Mouse (Mus musculus) lung, postnatal 0 days (tissue): ENCODE data around the gene 2010109A12Rik. TPM values are rescaled to one million over a fixed set of nuclear protein-coding genes. Genes with fewer than 3 reads are reported as not detected.

Experiments
- ATAC-seq: fragments of 200-750 bp; cut with Nextera tagmentation; 2 replicates; pipeline ENCODE4 v1.8.0; 2017; ENCODE audit warnings: moderate library complexity
- DNase-seq: peaks from one replicate; pipeline ENCODE4 v3.0.0-alpha.2; 2016; ENCODE audit warnings: low spot score
- H3K27ac ChIP-seq: fragments of 300-500 bp; sonication (generic); 2 replicates; pipeline ENCODE4 v1.5.1; 2014; ENCODE audit warnings: antibody characterized with exemption, mild to moderate bottlenecking, low read length, mixed read lengths
- H3K27me3 ChIP-seq: fragments of 300-500 bp; sonication (generic); replicated peaks from 2 replicates; pipeline ENCODE4 v1.6.1; 2014; ENCODE audit warnings: low read length, mixed read lengths; ENCODE audit not compliant: insufficient read depth
- H3K36me3 ChIP-seq: fragments of 300-500 bp; sonication (generic); 2 replicates; pipeline ENCODE4 v1.6.1; 2014; ENCODE audit warnings: low read length, mixed read lengths; ENCODE audit not compliant: insufficient read depth
- H3K4me1 ChIP-seq: fragments of 300-500 bp; sonication (generic); 2 replicates; pipeline ENCODE4 v1.6.1; 2014; ENCODE audit warnings: antibody characterized with exemption, low read depth, low read length, mixed read lengths; ENCODE audit not compliant: insufficient read depth
- H3K4me2 ChIP-seq: fragments of 300-500 bp; sonication (generic); replicated peaks from 2 replicates; pipeline ENCODE4 v1.6.1; 2014; ENCODE audit warnings: low read depth, mild to moderate bottlenecking, low read length, moderate library complexity, mixed read lengths
- H3K4me3 ChIP-seq: fragments of 300-500 bp; sonication (generic); 2 replicates; pipeline ENCODE4 v1.5.1; 2014; ENCODE audit warnings: low read depth, low read length
- H3K9ac ChIP-seq: fragments of 300-500 bp; sonication (generic); replicated peaks from 2 replicates; pipeline ENCODE4 v1.6.1; 2014; ENCODE audit warnings: low read depth, mild to moderate bottlenecking
- H3K9me3 ChIP-seq: fragments of 300-500 bp; sonication (generic); 2 replicates; pipeline ENCODE4 v1.6.1; 2016; ENCODE audit warnings: low read length, mixed read lengths
- CTCF ChIP-seq: IDR thresholded peaks from 2 replicates; pipeline ENCODE4 v1.5.1; 2016; ENCODE audit warnings: antibody characterized with exemption, mild to moderate bottlenecking
- EP300 ChIP-seq: IDR thresholded peaks from 2 replicates; pipeline ENCODE4 v1.6.1; 2016; ENCODE audit warnings: antibody characterized with exemption, mild to moderate bottlenecking, control low read depth
- WGBS: fragments of 180-500 bp; shearing (Covaris S2); extraction: QIAGEN DNeasy Blood & Tissue Kit; methylation state at CpG from one replicate; pipeline ENCODE4 v1.1.7; 2014; 5-methylcytosine and 5-hydroxymethylcytosine counted together
- polyA plus RNA-seq: library from polyadenylated mRNA; unstranded; fragments of >200 nt; fragmentation: Nextera tagmentation; extraction: Ambion mirVana; gene quantifications from 2 replicates; pipeline ENCODE4 v1.2.1, GENCODE M21; 2015

Gene 2010109A12Rik
- polyA plus RNA-seq, 1 experiment from 2014 or later = 3.2 TPM

GRCm38 (mm10) chr5:93234605-93235004, 28.3 kb downstream of the 2010109A12Rik start:
- Histone ChIP-seq H3K27me3 (no peaks in the 10 kb centered on the region), H3K4me3 (no peak overlapping the region), H3K9ac (no peak overlapping the region), H3K4me2 (no peak overlapping the region), H3K36me3 (no peaks in the 10 kb centered on the region), H3K27ac (no peak overlapping the region), H3K9me3 (no peaks in the 10 kb centered on the region), H3K4me1 (no peaks in the 10 kb centered on the region)
- TF ChIP-seq EP300 (no peak), CTCF (no peak)
- DNase-seq = no peak
- 80% methylated on average over 2 of the region's 2 CpGs for WGBS
- no peak for ATAC-seq

- H3K9me3 ChIP-seq = no peaks in the 10 kb centered on the region
- no peak overlapping the region for H3K4me2 ChIP-seq
- no peak for DNase-seq
- no peak overlapping the region for H3K9ac ChIP-seq
- H3K4me1 ChIP-seq = no peaks in the 10 kb centered on the region
- no peaks in the 10 kb centered on the region for H3K36me3 ChIP-seq
- ATAC-seq = no peak
- no peak overlapping the region for H3K27ac ChIP-seq
- 85% methylated on average over 3 of the region's 3 CpGs for WGBS
- TF ChIP-seq CTCF (no peak), EP300 (no peak)
- no peak overlapping the region for H3K4me3 ChIP-seq
- H3K27me3 ChIP-seq = no peaks in the 10 kb centered on the region
Measured at GRCm38 (mm10) chr5:93235888-93236287, 29.6 kb downstream of the 2010109A12Rik start.

GRCm38 (mm10) chr5:93236541-93236940, 30.2 kb downstream of the 2010109A12Rik start:
- no peaks in the 10 kb centered on the region for H3K36me3 ChIP-seq
- ATAC-seq (no peak), DNase-seq (no peak)
- no peaks in the 10 kb centered on the region for H3K27me3 ChIP-seq
- no peak overlapping the region for H3K4me2 ChIP-seq
- WGBS = 67% methylated on average over 4 of the region's 4 CpGs
- no peaks in the 10 kb centered on the region for H3K4me1 ChIP-seq
- H3K27ac ChIP-seq = no peak overlapping the region
- no peak overlapping the region for H3K9ac ChIP-seq
- TF ChIP-seq EP300 = no peak
- no peak for TF ChIP-seq CTCF
- H3K9me3 ChIP-seq = no peaks in the 10 kb centered on the region
- no peak overlapping the region for H3K4me3 ChIP-seq

- no peaks in the 10 kb centered on the region for H3K27me3 ChIP-seq
- DNase-seq = no peak
- H3K27ac ChIP-seq = no peak overlapping the region
- no peak for ATAC-seq
- H3K9ac ChIP-seq = no peak overlapping the region
- no peaks in the 10 kb centered on the region for H3K9me3 ChIP-seq
- TF ChIP-seq EP300 (no peak), CTCF (no peak)
- WGBS = 67% methylated on average over 8 of the region's 8 CpGs
- H3K36me3 ChIP-seq = no peaks in the 10 kb centered on the region
- H3K4me3 ChIP-seq = no peak overlapping the region
- H3K4me2 ChIP-seq = no peak overlapping the region
- no peaks in the 10 kb centered on the region for H3K4me1 ChIP-seq
Measured at GRCm38 (mm10) chr5:93239590-93240544, 33.5 kb downstream of the 2010109A12Rik start.

- H3K9ac ChIP-seq = no peak overlapping the region
- DNase-seq (no peak), ATAC-seq (no peak)
- WGBS = 61% methylated on average over 2 of the region's 2 CpGs
- H3K4me3 ChIP-seq = no peak overlapping the region
- TF ChIP-seq CTCF (no peak), EP300 (no peak)
- H3K36me3 ChIP-seq = no peaks in the 10 kb centered on the region
- no peaks in the 10 kb centered on the region for H3K27me3 ChIP-seq
- H3K4me1 ChIP-seq = no peaks in the 10 kb centered on the region
- H3K9me3 ChIP-seq = no peaks in the 10 kb centered on the region
- H3K4me2 ChIP-seq = no peak overlapping the region
- no peak overlapping the region for H3K27ac ChIP-seq
Measured at GRCm38 (mm10) chr5:93245280-93245679, 39.0 kb downstream of the 2010109A12Rik start.

GRCm38 (mm10) chr5:93249940-93250578, 43.7 kb downstream of the 2010109A12Rik start:
- ATAC-seq = no peak
- no peak overlapping the region for H3K27ac ChIP-seq
- H3K4me1 ChIP-seq = no peaks in the 10 kb centered on the region
- TF ChIP-seq EP300 = no peak
- no peak for TF ChIP-seq CTCF
- no peak for DNase-seq
- WGBS = 52% methylated on average over 6 of the region's 6 CpGs
- H3K36me3 ChIP-seq = no peaks in the 10 kb centered on the region
- H3K4me2 ChIP-seq = no peak overlapping the region
- no peaks in the 10 kb centered on the region for H3K9me3 ChIP-seq
- H3K27me3 ChIP-seq = no peaks in the 10 kb centered on the region
- H3K9ac ChIP-seq = no peak overlapping the region
- no peak overlapping the region for H3K4me3 ChIP-seq
